Mouse (Mus musculus) c-Kit-positive CD71-negative TER-119-negative erythroid progenitor cells, embryonic 14.5 days (primary cell): ENCODE measurements at regions not wholly inside any gene's neighbourhood (a gene's known extent, or its start where the extent isn't known, plus 50 kb on each side); places are given as distances from the start of the nearest gene placed in this dataset.

Experiments
- DNase-seq: peaks from one replicate; pipeline ENCODE4 v3.0.0-alpha.2; 2013; ENCODE audit warnings: low read depth

DNA sequence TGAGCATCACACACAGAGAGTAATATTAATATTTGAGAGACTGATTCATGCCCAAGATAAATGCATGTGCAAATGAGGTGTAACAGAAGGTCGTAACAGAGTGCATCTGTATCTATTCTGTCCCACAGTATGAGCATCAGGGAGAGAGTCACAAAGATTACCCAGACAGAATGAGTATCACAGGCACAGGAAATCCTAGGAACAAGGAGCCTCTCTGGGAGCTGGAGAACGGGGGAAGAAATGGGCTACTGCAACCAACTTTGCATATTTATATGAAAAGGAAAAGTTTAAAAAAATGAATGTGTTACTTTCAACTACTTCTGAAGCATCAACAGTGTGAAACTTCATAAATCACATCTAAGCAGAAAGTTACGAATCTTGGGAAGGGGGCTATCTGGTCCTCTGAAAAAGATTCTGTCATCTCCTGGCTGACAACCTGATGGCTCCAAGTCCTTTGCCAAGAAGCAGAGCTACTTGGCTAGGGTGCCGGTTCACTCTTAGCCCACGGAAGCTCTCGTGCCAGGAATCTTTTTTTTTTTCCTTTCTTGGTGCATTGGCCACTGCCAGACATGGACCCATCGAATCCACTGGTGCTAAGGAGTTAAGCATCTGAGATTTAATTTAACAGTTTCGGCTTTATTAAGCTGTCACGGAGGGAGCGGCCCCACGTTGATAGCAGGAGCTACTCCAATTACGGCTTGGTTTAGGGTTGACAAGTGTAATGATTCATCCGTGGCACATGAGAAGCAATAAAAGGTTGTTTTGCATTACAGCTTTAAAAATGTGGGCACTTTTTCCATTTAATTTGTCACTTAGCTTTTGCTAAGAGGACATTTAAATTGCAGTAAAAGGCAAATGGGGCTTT lies 277.6 kb upstream of the Smim15 start:
- DNase-seq = no peak

DNA sequence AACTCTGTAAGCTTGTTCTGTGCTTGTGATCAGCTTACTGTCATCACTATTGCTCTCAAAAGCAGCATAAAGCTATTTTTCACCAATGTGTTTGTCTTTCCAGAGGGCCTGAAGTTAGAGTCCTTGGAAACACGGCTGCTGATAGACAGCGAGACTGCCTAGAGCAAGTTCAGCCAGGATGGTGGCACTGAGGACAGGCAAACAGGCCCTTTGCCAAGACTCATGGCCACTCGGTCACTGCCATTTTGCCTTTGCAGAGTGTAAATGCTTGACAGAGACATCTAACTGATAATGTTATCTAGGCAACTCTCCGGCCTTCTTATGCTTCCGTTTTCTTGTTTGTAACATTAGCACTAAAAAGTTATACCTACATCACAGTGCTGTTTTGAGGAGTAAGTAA lies 280.3 kb upstream of the Smim15 start:
- DNase-seq = no peak

DNA sequence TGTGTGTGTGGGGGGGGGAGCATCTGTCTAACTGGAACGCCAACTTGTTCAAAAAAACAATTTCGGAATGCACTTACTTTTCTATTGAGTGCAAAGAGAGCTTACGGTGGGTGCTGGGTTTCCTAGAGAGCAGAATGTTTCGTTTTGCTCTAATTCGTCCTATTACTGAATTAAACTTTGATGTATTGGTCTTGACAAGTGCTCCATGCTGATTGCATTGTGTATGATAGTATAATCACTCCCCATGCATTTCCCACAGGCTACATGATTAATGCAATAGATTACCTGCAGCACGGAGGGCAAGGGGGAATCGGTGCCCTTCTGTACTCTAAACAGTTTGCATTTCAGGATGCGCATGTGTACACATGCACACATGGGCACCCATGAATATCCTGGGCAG lies 283.7 kb upstream of the Smim15 start:
- no peak for DNase-seq

DNA sequence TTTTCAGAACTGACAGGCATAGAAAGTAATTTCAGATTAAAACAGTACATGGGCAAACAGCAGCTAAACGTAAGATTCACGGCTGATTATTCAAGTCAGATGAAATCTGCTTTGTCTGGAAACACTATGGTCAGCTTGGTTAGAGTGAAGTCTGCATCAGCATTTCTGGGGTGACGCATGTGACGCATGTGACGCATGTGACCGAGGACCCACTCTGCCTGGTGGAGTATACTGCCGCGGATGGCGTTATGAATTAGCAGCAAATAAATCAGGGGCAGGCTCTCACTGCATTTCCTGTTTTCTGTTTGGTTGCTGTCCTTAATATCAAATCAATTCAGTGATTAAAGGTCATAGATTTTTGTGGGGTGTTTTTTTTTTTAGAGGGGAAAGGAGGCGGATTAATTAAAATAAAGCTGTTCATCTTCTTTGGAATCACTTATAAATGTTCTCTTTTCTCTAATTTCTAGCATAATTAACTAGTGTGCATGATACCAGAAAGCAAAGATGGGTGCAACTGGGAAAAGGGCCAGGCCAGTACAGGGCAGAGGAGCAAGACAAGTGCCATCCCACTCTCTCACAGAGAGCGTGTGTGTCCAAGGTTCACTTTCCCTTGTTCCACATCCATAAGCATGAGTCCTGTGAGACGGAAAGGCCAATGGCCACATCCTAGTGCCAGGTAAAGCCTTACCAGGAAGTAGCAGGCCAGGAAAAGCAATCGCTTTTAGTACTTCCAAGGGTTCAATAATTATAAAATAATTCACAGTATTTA lies 285.7 kb upstream of the Smim15 start:
- no peak for DNase-seq

DNA sequence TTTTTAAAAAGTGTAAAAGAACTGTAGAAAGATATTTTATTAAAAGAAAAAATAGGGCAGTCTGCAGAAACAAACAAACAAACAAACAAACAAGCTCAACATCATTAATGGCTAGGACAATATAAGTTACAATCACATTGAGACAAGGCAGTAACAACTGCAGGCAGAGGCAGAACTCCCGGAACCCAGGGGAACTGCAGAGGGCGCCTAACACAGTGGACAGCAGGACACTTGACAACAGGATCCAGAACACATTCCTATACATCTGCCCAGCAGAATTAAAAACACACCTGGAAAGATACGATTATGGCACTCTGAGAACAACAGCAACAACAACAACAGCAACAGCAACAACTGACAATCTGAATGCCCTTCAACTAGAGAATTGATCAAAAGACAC lies 291.5 kb upstream of the Smim15 start:
- no peak for DNase-seq

DNA sequence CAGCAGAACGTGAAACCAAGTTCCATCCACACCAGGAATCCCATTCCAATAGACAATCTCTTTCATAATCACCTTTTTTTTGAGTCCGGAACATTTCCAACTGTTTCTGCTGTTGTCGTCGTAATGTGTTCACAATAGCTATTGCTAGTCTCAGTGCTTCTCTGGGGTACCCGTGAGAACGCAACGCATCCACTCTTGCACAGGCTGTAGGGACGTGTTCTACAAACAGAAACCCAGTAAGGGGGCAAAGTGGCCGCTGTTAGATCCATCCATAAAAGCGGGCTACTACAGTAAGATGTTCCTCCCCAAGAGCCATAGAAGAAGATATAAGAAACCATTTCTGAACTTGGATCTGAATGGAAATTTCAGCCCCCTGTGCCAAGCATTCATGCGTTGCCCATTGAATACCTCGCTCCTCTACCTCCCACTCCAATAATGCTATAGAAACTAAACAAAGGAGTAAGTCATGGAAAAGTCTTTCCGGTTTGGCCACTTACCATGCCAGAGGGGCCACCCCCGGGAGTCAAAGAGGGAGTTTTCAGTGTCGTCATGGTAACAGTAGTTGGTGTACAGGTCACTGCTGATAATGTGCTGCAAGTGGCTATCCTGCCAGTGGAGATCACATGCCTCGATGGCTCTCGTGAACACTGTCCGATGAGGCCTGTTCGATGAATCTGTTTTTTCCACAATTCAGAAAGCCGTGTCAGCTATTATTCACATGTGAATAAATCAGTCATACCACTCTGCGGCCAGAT lies 300.6 kb upstream of the Smim15 start:
- no peak for DNase-seq

DNA sequence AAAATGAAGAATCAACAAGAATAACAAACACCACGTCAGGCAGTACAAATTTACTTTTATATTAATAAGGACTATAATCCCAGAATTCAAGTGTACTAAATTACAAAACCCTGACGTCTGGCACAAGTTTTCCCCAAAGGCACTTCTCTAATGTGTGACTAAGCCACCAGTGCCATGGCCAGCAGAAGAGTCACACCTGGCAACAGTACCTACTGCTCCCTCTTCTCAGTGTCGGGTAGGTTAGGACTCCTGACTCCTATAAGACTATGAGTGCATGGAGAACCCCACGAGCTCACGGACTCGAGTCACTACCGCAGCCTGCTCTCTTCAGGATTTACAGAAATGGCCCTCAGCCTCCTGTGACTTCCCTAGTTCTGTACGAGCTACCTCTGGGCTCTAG lies 307.7 kb upstream of the Smim15 start:
- no peak for DNase-seq

DNA sequence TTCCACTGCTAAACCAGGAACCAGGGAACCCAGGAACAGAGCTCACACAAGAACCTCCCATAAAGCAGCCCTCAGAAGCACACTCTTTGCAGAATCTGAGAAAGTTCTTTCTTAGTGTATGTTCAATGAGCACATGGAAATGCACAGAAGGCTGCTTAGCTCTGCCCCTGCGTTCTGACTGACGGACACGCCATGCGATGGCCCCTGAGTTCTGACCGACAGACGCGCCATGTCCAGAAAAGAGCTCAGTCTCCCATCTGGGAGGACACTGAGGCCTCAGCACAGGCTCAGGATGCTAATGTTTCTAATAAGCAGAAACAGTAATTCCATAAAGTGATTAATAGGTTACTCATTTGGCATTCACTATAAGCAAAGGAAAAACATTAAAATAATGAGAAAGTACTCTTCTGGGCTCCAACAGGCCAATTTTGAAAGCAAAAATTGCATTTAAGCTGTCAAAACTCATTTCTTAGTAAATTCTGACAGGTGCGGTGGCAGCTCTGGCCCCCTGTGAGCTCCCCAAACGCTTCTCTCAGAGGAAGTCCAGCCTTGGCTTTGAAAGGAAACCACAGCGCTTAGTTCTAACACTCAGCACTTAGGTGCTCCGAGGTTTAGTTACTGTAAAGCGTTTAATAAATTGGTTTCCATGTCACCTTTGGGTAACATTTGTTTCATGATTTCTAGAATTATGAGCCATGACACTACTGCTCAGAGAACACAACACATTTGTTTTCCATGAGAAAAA lies 309.9 kb upstream of the Smim15 start:
- no peak for DNase-seq

DNA sequence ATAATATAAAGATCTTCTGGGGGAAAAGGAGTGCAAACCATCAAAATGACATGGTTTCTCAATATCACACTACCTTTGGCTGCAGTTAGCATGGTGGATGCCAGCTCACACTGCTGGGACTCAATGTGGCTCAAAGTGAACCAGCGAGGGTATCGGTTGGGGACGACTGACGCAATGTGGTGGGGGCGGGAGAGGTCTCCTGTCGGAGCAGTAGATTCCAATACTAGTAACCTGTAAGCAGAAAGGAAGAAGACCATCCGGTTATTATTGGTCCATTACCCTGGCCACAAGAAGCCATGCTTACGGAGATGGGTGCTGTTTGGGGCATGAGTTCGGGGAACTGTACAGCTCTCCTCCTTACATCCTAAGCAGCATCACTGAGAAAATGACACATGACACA lies 313.3 kb upstream of the Smim15 start:
- no peak for DNase-seq

DNA sequence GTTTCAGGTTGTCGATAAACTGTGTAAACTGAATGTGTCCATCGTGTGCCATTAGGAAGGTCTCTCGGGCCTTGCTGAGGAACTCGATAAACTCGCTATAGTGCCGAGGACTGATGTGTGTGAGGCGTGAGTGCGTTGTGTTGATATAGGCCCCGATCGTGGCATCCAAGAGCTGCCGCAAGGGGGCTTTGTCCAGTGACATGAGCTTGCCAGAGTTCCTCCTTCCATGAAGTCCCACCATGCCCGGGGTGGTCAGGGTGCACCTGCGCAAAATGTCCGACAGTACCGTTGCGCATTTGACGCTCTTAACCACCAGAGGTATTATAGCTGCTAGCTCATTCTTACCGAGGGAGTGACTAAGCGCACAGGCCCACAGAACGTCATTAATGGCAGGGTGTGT lies 317.8 kb upstream of the Smim15 start:
- DNase-seq = no peak

DNA sequence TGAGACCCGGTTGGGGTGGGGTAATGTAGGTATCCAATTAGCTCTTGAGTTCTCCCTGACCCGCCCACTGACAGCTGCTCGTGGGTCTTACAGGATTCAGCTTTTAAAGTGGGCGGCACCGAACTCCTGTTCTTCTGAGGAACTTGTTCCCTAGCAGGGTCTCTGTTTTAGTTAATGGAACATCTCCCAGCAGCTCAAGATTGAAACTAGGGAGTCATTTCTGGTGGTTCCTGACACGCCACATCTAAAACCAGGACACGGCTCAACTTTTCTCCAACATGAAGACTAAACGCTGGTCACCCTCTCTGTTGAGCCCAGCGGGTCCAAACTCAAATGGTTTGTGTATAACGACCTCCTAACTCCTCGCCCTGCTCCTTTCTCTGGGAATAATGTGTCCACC lies 322.3 kb upstream of the Smim15 start:
- DNase-seq = no peak

DNA sequence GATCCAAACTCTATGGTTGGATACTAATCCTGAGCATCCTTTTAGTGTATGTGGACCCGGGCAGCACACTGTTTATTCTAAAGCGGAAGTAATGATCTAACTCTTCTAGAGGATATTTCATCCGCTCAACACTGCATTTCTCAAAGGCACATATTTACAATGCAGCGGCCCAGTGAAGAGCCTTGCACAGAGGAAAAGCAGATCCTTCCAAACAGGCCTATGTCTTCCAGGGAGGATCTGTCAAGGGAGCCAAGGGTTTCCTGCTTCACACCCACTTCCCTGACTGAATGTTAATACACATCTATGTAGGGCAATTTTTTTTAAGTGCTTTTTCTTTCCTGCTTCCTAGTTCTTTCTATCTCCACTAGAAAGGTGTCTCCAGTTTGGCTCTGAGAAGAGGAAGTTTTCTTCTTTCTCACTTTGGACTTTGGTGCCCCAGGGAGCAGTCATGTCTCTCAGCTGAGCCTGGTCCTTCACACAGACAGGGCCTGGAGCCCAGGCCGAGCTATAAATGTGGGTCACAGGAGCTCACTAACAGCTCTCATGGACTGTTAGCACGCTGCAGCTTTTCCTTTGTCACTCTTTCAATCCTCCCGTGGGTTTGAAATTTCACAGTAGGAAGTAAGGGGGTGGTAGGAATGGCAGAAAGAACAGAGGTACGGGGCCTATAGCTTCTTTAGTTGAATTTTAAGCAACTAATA lies 323.2 kb upstream of the Smim15 start:
- DNase-seq = no peak

DNA sequence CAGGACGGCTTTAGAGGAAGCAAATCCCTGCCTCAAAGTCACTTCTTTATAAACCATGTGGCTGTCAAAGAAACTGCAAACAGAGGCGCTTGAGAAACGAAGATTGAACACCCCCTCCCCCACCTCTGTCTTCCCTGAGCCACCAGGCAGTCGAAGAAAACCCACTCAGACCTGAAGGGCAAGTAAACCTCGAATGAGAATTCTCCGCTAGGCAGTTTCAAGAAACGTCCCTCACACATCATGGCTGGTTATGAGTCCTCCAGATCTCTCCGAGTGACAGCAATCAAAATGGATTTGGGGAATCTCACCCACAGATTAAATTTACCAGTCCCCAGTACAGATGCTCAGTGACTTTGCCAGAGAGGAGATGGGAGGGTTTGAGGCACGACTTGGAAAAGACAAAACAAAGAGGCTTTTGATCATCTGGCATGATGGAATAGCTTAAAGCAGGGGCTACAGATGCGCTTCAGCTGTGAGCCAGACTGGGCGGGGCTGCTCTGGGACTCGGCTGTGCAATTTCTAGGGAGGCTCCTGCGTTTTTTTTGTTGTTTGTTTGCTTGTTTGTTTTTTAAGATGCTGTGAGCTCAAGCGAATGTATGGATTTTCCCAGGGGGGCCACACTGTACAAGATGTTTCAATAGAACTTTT lies 325.1 kb upstream of the Smim15 start:
- DNase-seq = no peak

DNA sequence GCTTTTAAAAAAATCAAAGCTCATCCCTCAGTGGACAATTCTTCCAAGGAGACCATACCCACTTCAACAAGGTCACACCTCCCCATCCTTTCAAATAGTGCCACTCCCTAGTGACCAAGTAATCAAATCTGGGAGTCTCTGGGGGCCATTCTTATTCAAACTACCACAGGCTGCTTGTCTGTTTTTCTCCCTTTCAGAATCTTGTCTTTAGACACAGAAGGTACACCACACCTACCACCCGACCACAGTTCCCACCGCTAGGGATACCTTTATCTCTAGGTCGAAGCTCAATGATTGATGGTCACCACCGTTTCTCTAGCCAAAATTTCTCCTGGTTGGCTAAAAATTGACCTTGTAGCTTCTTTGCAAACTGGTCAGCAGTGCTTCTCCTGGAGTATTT lies 328.6 kb upstream of the Smim15 start:
- no peak for DNase-seq

DNA sequence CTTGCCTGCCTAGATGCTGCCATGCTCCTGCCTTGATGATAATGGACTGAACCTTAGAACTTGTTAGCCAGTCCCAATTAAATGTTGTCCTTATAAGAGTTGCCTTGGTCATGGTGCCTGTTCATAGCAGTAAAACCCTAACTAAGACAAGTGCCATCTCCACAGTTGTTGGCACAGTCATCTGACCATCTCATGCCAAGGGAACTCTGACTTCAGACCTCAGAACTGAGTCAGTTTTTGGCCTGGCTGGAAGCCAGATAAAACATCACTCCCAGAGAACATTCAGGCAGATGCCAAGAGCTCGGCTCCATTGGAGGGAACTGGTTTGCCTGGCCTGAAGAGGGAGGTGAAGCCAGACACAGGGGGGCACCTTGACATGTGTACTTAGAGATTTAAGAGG lies 330.2 kb upstream of the Smim15 start:
- DNase-seq = no peak

DNA sequence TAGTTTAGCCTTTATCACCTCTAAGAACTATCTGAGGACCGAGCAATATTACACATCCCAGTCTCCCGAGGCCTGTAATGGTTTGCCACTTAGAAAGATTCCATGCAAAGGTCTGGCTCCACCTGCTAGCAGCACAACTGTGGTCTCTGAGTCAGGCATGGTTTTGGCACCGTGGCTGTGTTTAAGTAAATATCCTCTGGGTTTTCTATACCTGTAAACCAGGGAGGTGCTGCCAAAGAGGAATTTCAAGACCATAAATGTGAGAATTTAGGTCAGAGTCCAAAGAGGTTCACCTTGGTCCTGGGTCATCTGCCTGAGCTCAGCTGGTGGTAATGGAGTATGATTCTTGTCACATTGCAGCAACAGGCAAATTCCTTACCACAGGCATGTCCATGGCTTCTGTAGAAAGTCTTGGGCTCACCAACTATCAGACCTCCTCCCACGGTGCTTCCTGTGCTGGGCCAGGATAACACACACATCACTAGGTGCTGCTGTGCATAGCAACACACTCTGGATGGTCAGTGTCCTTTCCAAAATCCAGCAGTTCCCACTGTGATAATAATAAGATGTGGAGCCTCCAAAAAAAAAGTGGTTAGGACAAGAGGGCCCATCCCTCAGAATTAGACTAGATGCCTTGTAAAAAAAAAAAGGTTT lies 332.8 kb upstream of the Smim15 start:
- DNase-seq = no peak

DNA sequence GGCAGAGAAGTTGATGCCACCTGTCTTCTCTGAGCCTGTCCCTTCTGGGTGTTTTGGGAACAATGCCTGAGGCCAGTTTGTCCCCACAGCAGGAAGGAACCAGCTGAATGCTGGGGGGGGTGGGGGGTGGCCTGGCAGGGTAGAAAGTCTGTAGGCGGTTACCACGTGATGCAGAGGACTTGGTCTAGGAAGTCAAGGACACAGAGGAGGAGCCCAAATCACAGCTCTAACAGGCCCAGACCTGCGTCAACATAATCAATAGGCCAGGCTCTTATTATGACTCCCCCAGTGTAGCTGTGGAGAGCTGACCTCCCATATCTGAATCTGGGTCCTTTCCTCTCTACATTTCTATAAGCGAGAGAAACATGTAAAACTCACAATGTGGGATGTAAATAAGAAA lies 333.9 kb upstream of the Smim15 start:
- no peak for DNase-seq

DNA sequence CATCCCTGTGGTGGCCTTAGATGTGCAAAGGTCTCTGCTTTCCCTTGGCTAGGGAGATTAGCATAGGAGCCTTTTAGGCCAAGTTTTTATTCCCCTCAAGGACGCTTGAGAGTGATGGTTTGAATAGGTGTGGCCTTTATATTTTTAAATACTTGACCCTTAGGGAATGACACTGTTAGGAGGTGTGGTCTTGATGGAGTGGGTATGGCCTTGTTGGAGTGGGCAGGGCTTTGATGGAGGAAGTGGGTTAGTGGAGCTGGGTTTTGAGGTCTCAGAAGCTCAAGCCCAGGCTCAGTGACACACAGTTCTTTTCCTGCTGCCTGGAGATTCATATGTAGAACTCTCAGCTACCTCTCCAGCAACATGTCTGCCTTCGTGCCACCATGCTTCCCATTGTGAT lies 334.4 kb upstream of the Smim15 start:
- DNase-seq = no peak

DNA sequence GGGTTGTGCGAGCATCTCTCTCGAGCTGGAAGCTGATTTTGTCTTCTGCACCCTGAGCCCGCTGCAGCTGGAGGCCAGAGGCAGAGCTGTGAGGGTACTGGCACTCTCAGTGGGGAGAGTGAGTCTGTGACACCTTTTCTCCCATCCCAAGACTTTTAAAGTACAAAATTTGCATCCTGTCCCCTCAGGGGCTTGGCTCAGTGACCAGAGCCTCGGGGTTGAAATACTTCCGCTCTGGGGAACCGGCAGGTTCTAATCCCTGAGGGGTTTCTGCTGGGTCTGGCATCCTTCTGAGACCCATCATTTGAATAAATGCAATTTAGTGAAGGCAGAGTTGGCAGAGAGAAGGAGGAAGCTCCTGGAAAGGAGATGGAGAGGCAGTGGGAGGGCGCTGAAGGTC lies 340.5 kb upstream of the Smim15 start:
- no peak for DNase-seq
